Mouse (Mus musculus) lung, adult 18-20 months (tissue): ENCODE measurements around the gene Flywch1.

Experiments
- DNase-seq, 2 experiments: peaks; one replicate each; pipeline ENCODE4 v3.0.0; 2022; ENCODE audit warnings: mixed read lengths in 2 of 2

The Flywch1 gene

DNA sequence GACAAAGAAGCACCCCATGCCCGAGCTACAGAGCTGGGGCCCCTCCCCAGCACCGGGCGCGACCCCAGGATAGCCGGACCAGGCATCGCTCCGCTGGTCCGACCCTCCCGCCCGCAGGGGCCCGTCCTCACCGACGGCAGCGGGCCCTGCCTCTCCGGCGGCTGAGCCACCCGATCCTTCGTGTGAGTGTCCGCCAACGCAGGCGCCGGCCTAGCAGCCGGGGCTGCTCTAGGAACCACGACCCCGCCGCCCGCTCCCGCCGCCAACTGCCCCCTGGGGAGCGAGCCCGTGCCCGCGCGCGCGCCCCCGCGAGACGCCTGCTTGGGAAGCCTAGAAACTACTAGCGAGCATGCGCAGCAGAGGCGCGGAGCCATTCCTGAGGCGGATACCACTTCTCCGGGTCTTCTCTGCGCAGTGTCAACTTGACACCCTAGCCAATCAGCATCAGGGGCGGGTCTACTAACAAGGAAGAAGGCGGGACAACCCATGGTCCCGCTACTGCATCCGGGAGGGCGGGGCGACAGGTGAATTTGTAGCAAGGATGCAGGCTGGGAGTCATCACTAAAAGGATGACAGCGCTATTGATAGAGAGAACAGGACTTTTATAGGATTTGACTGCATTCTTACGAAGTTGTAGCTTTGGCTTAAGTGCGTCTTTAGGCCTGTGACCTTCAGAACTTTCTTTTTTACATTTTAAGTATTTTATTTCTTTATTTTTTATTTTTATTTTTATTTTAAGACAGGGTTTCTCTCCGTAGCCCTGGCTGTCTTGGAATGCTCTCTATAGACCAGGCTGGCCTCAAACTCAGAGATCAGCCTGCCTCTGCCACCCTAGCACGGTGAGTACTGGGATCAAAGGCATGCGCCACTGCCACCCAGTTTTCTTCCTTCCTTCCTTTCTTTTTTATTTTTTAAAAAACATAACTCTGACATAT is at the start of gene Flywch1:
Gene Flywch1 (minus strand): TSS at position 319 of the 935 bp plus-strand sequence.
- DNase-seq, result peak; percentile 99

DNA sequence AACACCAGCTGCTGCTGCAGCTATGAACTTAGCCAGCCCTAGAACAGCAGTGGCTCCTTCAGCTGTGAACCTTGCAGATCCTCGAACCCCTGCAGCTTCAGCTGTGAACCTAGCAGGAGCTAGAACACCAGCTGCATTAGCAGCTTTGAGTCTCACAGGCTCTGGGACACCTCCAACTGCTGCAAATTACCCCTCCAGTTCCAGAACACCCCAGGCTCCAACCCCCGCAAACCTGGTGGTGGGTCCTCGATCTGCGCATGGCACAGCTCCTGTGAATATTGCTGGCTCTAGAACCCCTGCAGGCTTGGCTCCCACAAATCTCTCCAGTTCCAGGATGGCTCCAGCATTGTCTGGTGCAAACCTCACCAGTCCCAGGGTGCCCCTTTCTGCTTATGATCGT is 49.3 kb upstream of the Flywch1 start:
- DNase-seq, result no peak

DNA sequence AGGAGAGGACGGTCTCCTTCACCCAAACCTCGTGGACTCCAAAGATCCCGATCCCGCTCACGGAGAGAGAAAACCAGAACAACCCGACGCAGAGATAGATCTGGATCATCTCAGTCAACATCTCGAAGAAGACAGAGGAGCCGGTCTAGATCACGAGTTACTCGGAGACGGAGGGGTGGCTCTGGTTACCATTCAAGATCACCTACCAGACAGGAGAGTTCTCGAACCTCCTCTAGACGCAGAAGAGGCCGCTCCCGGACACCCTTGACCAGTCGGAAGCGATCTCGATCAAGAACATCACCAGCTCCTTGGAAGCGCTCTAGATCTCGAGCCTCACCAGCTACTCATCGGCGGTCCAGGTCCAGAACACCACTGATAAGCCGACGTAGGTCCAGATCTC is 47.8 kb upstream of the Flywch1 start:
- no peak for DNase-seq

DNA sequence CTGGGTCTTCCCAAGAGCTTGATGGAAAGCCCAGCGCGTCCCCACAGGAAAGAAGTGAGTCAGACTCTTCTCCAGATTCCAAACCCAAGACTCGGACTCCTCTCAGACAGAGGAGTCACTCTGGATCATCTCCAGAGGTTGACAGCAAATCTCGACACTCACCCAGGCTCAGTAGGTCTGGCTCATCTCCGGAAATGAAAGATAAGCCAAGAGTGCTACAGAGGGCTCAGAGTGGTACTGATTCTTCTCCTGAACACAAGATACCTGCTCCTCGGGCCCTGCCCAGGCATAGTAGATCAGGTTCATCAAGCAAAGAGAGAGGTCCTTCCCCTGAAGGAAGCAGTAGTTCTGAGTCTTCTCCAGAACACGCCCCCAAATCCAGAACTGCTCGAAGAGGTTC is 47.2 kb upstream of the Flywch1 start:
- DNase-seq, result no peak

DNA sequence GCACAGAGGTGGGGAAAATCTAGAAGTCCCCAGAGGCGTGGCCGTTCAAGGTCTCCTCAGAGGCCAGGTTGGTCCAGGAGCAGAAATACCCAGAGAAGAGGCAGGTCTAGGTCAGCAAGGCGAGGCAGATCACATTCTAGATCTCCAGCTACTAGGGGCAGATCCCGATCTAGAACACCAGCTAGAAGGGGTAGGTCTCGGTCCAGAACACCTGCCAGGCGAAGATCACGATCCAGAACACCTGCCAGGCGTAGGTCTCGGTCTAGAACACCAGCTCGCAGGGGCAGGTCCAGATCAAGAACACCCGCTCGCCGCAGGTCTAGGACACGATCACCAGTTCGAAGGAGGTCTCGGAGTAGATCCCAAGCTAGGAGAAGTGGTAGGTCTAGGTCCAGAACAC is 44.2 kb upstream of the Flywch1 start:
- DNase-seq, result no peak

DNA sequence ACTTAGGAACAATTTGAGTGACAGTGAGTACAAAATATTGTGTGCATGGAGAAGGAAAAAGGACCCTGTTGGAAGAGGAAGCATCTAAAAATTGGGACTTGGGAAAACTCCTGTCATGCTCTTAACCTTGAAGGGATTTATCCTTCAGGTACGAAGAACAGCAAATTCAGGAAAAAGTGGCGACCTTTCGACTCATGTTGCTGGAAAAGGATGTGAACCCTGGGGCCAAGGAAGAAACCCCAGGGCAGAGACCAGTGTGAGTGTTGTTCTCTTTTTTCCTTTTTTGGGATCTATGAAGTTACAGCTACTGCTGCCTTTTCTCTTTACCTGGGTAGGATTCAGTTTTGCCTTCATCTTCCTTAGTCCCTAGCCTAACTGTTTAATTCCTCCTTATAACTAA is 36.5 kb upstream of the Flywch1 start:
- DNase-seq, result no peak

DNA sequence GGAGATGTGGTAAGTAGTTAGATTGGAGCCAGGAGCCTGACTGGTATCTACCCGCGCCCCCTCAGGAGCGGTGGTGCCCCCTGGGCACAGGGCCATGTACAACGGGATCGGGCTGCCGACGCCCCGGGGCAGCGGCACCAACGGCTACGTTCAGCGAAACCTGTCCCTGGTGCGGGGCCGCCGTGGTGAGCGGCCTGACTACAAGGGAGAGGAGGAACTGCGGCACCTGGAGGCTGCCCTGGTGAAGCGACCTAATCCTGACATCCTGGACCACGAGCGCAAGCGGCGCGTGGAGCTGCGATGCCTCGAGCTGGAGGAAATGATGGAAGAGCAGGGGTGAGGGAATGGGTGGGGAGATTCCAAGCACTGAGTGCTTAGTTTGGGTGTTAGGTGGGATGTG is 35.5 kb upstream of the Flywch1 start:
- peak; percentile 60 to 68 for DNase-seq

DNA sequence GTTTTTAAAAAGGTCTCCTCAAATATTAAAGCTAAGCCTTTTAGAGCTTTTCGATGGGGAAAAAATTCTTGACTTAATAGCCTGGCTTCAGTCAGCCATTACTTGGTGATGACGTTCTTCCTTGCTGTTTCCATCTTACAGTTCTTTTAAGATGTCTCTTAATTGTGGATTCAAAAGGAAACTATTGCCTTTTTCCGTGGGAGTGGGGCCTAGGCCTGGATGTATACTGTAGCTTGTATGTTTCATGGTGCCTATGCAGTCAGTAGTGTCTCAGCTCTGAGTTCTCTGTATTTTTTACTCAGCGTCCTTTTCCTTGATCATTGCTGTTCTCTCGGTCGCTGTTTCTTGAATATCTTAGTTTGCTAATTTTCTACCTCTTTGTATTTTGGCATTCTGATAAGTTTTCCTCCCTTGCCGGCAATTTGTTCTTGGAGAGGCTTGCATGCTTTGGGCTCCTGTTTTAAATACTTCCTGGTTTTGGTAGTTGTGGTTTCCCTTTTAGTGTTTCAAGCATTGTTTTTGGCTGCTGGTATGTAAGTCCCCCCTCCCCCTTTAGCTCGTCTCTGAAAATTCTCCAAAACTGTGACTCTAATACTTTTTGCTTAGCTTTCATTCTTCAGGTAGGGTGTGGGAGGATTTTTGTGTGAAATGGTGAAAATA is 33.2 kb upstream of the Flywch1 start:
- no peak for DNase-seq

DNA sequence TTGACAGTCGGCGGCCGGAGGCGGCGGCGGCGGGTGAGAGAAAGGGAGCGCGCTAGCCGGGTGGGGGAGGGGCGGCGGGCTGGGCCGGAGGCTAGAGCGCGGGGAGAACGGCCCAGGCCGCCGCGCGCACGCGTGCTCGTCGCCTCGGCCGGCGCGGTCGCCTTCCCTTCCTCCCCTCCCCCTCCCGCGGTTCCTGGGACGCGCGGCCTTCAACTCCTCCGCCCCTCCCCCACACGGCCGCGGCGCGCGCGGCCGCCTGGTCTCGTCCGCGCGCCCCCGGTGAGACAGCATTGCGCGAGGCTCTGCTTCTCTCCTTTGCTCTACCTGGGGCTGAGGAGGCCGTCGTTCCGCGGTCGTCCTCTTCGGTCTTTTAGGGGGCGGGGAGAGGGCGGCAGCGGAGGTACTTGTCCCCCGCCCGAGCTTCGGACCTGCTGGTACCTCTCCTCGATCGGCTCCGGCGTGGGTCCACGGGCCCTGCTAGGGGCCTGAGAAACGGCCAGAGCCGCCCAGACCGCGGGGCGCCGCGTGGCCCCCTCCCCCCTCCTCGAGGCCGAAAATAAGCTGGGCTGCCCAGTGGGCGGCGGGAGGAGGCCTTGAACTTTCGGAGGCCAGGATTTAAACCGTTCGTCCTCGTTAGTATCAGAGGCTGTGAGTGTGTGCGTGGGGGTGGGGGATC is 32.1 kb upstream of the Flywch1 start:
- DNase-seq, result peak; percentile 71 to 79

DNA sequence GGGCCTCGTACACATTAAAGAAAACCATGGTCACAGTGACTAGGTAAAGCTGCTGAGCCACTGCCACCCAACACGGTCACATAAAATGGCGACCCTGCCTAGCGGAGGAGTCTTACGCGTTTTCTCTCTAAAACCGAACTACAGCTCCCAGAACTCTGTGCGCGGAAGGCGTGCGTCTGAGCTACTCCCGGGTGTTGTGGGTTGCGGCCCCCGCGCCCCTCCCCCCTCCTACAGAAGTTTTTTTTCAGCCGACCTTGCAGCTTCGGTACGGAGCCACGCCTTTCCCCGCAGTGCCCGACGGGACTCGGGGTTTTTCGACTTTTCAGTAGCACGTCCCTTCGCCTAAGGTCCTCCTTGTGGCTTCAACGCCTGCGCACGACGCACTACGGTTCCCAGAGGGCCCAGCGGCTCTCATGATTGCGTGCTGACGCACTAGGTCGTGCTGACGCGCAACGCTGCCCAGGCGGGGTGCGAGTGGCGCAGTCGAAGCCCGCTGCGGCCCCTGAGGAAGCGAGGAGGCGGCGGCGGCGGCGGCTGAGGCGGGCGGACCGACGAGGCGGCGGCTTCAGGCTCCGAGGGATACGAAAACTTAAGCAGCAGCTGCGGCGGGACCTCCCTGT is 31.5 kb upstream of the Flywch1 start:
- DNase-seq, result peak; percentile 99

DNA sequence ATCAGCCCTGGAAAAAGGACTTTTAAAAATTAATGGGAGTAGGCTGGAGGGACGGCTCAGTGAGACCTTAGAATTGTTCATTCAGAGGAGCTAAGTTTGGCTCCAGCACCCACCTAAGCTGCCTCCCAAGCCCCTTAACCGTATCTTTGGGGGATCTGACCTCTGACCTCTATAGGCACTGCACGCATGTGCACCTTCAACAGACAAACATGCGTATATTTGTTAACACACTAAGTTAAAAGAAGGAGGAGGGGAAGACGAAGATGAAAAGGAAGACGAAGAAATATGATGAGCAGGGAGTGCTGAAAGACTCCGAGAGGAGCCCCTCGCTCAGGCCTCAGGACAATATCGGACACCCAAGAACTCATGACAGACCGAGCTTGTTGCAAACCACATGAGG is 30.2 kb upstream of the Flywch1 start:
- DNase-seq, result no peak

DNA sequence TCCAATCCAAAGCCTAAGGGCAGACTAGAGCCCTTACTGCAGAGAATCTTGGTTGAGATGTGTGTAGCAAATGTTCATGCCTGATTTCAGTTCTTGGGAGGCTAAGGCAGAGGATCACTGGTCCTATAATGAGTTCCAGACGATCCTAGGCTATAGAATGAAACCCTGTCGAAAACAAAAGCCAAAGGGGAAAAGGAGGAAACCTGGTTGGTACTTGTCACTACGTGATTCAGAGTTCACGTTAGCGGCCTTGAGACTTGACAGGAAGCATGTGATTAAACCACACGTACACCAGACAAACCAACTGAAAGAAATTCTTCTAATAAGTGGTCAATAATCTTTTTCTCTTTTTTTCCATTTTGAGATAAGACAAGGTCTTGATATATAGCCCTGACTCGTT is 25.9 kb upstream of the Flywch1 start:
- no peak for DNase-seq

DNA sequence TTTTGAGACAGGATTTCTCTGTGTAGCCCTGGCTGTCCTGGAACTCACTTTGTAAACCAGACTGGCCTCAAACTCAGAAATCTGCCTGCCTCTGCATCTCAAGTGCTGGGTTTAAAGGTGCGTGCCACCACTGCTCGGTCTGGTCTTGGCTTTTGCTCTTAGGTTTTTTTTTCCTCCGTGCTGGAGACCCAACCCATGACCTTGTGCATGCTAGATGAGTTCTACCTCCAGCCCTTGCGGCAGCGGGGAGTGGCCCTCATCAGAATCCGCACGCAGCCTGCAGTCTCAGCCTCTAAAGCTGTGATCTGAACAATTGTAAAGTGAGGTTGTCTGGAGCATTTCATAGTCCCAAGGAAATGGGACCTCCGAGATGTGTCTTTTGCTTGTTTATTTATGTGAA is 23.9 kb upstream of the Flywch1 start:
- no peak for DNase-seq

DNA sequence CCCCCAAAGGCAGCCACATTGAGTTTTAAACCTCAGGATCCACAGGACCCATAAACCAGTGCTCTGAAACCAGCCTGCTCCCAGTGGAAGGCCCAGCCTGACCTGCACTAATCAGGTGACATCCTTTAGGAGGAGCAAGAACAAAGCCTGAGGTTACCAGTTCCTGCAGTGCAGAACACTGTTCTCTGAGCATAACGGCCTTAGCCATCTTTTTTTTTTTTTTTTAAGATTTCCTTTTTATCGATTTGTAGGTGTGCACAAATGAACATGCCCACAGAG is 19.6 kb upstream of the Flywch1 start:
- DNase-seq, result no peak

DNA sequence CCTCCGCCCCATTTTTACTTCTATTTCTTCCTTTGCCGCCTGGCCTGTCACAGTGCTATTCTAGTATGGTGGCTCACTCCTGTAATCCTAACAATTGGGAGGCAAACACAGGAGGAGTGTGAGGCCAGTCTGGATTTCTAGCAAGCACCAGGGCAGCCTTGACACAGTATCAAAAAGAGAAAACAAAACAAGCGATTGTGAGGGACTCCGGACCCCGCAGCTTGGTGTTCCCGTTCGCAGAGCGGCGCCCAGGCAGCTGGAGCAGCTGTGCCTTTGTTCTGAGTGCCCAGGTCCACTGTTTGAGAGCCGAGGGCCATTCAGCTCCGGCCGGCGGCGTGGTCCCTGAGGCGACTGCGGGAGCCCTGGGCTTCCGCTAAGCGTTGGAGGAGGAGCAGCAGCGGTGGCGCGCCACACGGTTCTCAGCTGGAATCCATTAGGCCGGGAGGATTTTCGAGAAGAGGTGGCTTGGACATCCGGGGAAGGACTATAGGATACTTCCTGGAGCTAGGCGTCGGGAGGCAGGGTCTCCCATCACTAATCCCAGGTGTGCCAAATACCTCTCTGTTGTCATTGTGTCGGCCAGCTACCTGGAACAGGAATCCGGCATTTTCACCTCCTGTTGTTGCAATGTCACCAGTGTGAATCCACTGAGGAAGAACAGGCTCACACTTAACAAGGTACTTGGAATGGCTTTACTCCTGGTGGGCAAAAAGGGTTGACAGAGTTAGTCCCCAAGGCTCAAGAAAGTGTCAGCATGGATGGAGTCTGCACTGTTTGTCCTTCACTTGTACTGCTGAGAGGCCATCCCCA is 19.1 kb upstream of the Flywch1 start, which contains the start of gene Srrm2:
Gene Srrm2 (plus strand): TSS at position 264 of the 810 bp plus-strand sequence.
- DNase-seq, result peak; percentile 58 to 63

DNA sequence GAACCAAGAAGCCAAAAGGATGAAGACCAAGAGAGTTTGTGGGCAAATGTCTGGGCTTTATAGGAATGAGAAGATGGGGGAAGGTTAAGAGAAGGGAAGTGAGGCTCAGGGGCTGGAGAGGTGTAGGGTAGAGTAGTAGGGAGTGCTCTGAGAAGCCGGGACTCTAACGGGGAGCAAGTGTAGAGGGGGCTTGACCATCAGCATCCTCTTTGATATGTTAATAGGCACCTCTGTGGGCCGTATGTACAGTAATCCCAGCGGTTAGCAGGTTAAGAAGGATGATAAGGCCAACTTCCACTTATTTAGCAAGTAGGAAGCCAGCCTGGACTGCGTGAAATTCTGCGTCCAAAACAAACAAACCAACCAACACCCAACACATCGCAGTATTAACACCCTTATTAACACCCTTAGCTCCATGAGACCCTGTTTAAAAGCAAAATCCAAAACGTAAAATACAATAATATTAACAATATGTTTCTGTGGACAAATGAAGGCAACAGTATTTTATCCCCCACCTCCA is 18.4 kb upstream of the Flywch1 start:
- no peak for DNase-seq

DNA sequence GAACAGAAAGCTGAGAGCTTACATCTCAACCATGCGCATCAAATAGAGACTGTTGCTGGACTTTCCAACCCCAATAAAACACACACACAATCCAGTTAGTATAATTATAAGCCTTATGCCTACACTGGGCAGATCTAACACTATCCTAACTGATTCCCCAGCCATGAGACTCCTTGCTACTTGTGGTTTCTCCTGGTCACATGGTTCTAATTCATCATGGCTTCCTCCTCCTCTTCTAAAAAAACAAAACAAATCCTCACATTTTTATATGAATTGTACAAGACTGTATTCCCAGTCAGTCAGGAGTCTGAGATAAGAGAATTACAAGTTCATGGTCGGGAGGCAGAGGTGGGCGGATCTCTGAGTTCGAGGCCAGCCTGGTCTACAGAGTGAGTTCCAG is 17.6 kb upstream of the Flywch1 start:
- no peak for DNase-seq

DNA sequence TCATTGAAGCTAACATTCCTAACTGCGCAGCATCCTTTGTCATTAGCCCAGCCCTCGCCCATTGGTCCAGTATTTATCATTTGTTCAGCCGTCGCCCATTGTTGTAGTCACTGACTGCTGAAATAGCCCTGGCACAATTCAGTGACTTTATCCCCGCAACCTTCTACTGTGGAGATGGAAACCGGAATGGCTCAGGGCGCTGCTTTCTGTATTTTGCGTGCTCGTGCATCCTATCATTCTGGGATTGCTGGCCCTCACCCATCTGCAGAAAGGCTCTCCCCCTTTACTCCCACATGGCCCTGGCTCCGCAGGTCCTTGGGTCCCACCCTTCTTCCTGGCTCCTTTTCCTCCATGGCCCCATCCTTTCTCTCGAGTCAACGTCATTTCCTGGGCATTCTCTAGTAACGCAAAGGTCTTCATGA is 15.1 kb upstream of the Flywch1 start:
- no peak for DNase-seq

DNA sequence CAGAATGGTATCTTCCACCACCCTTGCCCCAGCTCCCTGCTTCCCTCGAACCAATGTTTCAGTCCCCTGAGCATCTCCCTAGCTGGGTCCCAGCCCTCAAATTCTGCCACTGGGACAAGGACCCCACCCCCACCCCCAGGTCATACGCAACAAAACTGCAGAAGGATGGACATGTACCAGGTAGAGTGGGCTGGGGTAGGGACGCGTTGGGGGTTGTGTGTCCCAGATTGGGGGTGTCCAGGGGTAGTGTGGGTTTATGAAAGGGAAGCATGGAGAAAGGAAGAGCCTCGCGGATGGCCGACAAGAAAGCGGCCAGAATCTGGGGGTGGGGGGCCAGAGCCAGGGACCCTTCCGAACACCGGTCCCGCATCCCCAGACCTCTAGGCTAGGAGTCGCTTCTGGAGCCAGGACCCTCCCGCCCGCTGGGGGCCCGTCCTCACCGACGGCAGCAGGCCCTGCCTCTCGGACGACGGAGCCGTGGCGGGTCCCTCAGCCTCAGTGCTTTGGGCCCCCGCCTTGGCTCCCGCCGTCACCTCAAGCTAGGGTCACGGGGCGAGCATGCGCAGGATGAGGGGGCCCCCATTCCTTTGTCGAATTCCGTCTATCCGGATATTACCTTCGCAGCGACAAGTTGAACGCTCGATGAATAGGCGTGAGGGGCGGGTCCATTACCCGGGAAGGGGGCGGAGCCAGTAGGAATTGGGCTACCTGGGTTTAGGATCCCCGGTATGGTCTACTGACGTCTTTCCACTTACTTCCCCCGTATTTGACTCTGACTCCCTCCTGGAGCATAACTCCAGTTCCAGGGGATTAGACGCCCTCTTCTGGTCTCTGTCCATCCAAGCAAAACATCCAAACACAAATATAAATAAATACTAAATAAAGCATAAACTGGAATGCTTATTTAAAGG is 14.4 kb upstream of the Flywch1 start, which contains the start of gene Flywch2:
Gene Flywch2 (minus strand): TSS at position 521 of the 911 bp plus-strand sequence.
- peak; percentile 86 to 91 for DNase-seq

DNA sequence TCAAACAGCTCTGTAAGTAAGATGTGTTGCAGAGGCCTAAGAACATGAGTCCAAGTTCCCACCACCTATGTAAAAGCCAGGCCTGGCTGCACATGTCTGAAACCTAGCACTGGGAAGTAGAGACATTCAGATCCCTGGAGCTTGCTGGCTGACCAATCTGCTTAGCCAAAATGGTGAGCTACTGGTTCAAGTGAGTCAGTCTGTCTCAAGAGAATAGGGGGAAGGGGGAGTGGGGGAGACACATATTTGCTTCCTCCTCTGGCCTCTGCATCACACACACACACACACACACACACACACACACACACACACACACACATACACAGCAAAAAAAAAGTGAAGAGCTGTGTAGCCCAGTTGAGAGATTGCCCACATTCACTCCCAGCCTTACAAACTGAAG is 11.9 kb upstream of the Flywch1 start:
- DNase-seq, result no peak

DNA sequence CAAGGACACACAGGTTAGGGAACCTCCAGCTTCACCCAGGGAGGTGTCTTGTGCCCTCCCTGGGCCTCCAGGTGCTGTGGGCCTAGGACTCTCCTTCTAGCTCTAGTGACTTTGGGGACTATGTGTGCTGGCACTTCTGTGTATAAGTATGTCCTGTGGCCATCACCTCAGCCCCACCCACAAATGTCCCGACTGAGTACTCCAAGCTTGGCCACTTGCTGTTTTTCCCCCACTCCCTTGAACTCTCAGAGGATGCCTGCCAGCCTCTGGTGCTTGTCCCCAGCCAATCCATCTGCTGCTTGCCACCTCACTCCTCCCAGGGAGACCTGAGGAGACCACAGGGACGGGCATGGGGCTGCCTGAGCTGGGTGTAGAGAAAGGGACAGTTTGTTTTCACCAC is 7.0 kb upstream of the Flywch1 start:
- DNase-seq, result peak; percentile 32 to 59
